Mouse (Mus musculus) heart, embryonic 10.5 days (tissue): Measurements from ENCODE around the gene Tbx4. TPM values are rescaled to one million over a fixed set of nuclear protein-coding genes. Genes with fewer than 3 reads are reported as not detected.
A peak's percentile ranks its signal among the peaks of the same experiment; 100 is the strongest.

Source experiments
- DNase-seq: peaks from one replicate; pipeline ENCODE4 v3.0.0-alpha.2; 2017; ENCODE audit warnings: low spot score
- H3K27ac ChIP-seq: fragments of 300-500 bp; sonication (generic); 2 replicates; pipeline ENCODE4 v1.5.1; 2016; ENCODE audit warnings: mild to moderate bottlenecking
- H3K27me3 ChIP-seq: fragments of 300-500 bp; sonication (generic); 2 replicates; pipeline ENCODE4 v1.6.1; 2016; ENCODE audit warnings: mild to moderate bottlenecking; ENCODE audit not compliant: poor library complexity, insufficient read depth, severe bottlenecking
- H3K36me3 ChIP-seq: fragments of 300-500 bp; sonication (generic); 2 replicates; pipeline ENCODE4 v1.6.1; 2016; ENCODE audit warnings: mild to moderate bottlenecking, moderate library complexity
- H3K4me1 ChIP-seq: fragments of 300-500 bp; sonication (generic); 2 replicates; pipeline ENCODE4 v1.6.1; 2016; ENCODE audit warnings: mild to moderate bottlenecking
- H3K4me3 ChIP-seq: fragments of 300-500 bp; sonication (generic); 2 replicates; pipeline ENCODE4 v1.5.1; 2016; ENCODE audit warnings: mild to moderate bottlenecking, moderate library complexity
- H3K9me3 ChIP-seq: fragments of 300-500 bp; sonication (generic); 2 replicates; pipeline ENCODE4 v1.6.1; 2016; ENCODE audit warnings: mild to moderate bottlenecking, moderate library complexity
- WGBS: fragments of 180-500 bp; shearing (Covaris S2); methylation state at CpG from one replicate; pipeline ENCODE4 v1.1.7; 2016; 5-methylcytosine and 5-hydroxymethylcytosine counted together
- polyA plus RNA-seq: library from polyadenylated mRNA; unstranded; fragments of >200 nt; fragmentation: Nextera tagmentation; extraction: Ambion mirVana; gene quantifications from 2 replicates; pipeline ENCODE4 v1.2.1, GENCODE M21; 2016

Tbx4 gene
- polyA plus RNA-seq, 1 experiment from 2014 or later: 4.1 TPM

- Histone ChIP-seq H3K4me1 (peaks cover 10% of the 10 kb centered on the region), H3K4me3 (no peak overlapping the region), H3K9me3 (no peaks in the 10 kb centered on the region), H3K27me3 (peaks cover 59% of the 10 kb centered on the region), H3K27ac (no peak overlapping the region), H3K36me3 (no peaks in the 10 kb centered on the region)
- DNase-seq: no peak
- 54% methylated on average over 4 of the region's 4 CpGs for WGBS
Measured at GRCm38 (mm10) chr11:85928106-85928505, 41.9 kb downstream of the Tbx4 start.

- Histone ChIP-seq H3K4me3 (no peak overlapping the region), H3K36me3 (no peaks in the 10 kb centered on the region), H3K27ac (no peak overlapping the region), H3K4me1 (peaks cover 10% of the 10 kb centered on the region), H3K27me3 (peaks cover 50% of the 10 kb centered on the region), H3K9me3 (no peaks in the 10 kb centered on the region)
- WGBS: 79% methylated on average over 6 of the region's 6 CpGs
- no peak for DNase-seq
Measured at GRCm38 (mm10) chr11:85929651-85930050, 43.4 kb downstream of the Tbx4 start.

- H3K36me3 ChIP-seq: no peaks in the 10 kb centered on the region
- WGBS: 29% methylated on average over 7 of the region's 7 CpGs
- peaks cover 9% of the 10 kb centered on the region for H3K4me1 ChIP-seq
- H3K27me3 ChIP-seq: peaks cover 11% of the 10 kb centered on the region; the same call in 1 of the 2 replicates
- H3K9me3 ChIP-seq: no peaks in the 10 kb centered on the region
- peak overlapping the region; percentile 83 for H3K27ac ChIP-seq
- DNase-seq: no peak
- H3K4me3 ChIP-seq: no peak overlapping the region
Measured at GRCm38 (mm10) chr11:85941785-85942570, 55.8 kb downstream of the Tbx4 start.

- Histone ChIP-seq H3K9me3 (no peaks in the 10 kb centered on the region), H3K27me3 (peaks cover 7% of the 10 kb centered on the region; the same call in 1 of the 2 replicates), H3K4me3 (no peak overlapping the region), H3K4me1 (no peaks in the 10 kb centered on the region), H3K36me3 (no peaks in the 10 kb centered on the region), H3K27ac (no peak overlapping the region)
- no peak for DNase-seq
- WGBS: 85% methylated on average over 10 of the region's 10 CpGs
Measured at GRCm38 (mm10) chr11:85948765-85949164, 62.5 kb downstream of the Tbx4 start.

GRCm38 (mm10) chr11:85949749-85950148 lies 63.5 kb downstream of the Tbx4 start:
- H3K4me1 ChIP-seq: no peaks in the 10 kb centered on the region
- H3K27me3 ChIP-seq: peaks cover 7% of the 10 kb centered on the region; the same call in 1 of the 2 replicates
- H3K9me3 ChIP-seq: no peaks in the 10 kb centered on the region
- H3K27ac ChIP-seq: no peak overlapping the region
- no peak for DNase-seq
- H3K4me3 ChIP-seq: no peak overlapping the region
- H3K36me3 ChIP-seq: no peaks in the 10 kb centered on the region
- WGBS: 74% methylated on average over 2 of the region's 2 CpGs

GRCm38 (mm10) chr11:85952538-85952937 lies 66.3 kb downstream of the Tbx4 start:
- Histone ChIP-seq H3K27ac (no peak overlapping the region), H3K36me3 (no peaks in the 10 kb centered on the region), H3K4me3 (no peak overlapping the region), H3K4me1 (no peaks in the 10 kb centered on the region), H3K9me3 (no peaks in the 10 kb centered on the region), H3K27me3 (no peaks in the 10 kb centered on the region)
- no peak for DNase-seq
- 86% methylated on average over 4 of the region's 4 CpGs for WGBS

- 0 out of 2 replicates have a peak, but pooled peaks cover 4% of the 10 kb centered on the region for H3K4me1 ChIP-seq
- no peaks in the 10 kb centered on the region for H3K9me3 ChIP-seq
- H3K4me3 ChIP-seq: no peak overlapping the region
- 79% methylated on average over 12 of the region's 12 CpGs for WGBS
- H3K27ac ChIP-seq: no peak overlapping the region
- no peaks in the 10 kb centered on the region for H3K27me3 ChIP-seq
- H3K36me3 ChIP-seq: no peaks in the 10 kb centered on the region
- DNase-seq: no peak
Measured at GRCm38 (mm10) chr11:85955611-85956010, 69.4 kb downstream of the Tbx4 start.

- Histone ChIP-seq H3K27ac (no peak overlapping the region), H3K4me3 (no peak overlapping the region), H3K27me3 (no peaks in the 10 kb centered on the region), H3K4me1 (0 out of 2 replicates have a peak, but pooled peaks cover 4% of the 10 kb centered on the region), H3K9me3 (no peaks in the 10 kb centered on the region), H3K36me3 (no peaks in the 10 kb centered on the region)
- DNase-seq: no peak
- 68% methylated on average over 10 of the region's 10 CpGs for WGBS
Measured at GRCm38 (mm10) chr11:85956422-85956821, 70.2 kb downstream of the Tbx4 start.

- Histone ChIP-seq H3K27me3 (no peaks in the 10 kb centered on the region), H3K9me3 (no peaks in the 10 kb centered on the region), H3K27ac (no peak overlapping the region), H3K4me1 (0 out of 2 replicates have a peak, but pooled peaks cover 4% of the 10 kb centered on the region), H3K4me3 (no peak overlapping the region), H3K36me3 (no peaks in the 10 kb centered on the region)
- no peak for DNase-seq
- 80% methylated on average over 6 of the region's 6 CpGs for whole genome bisulfite sequencing
Measured at GRCm38 (mm10) chr11:85956950-85957778, 70.9 kb downstream of the Tbx4 start.

GRCm38 (mm10) chr11:85959837-85960236 lies 73.6 kb downstream of the Tbx4 start:
- H3K36me3 ChIP-seq: no peaks in the 10 kb centered on the region
- H3K4me1 ChIP-seq: 0 out of 2 replicates have a peak, but pooled peaks cover 4% of the 10 kb centered on the region
- DNase-seq: no peak
- no peaks in the 10 kb centered on the region for H3K27me3 ChIP-seq
- H3K9me3 ChIP-seq: no peaks in the 10 kb centered on the region
- 63% methylated on average over 5 of the region's 5 CpGs for WGBS
- no peak overlapping the region for H3K27ac ChIP-seq
- no peak overlapping the region for H3K4me3 ChIP-seq

GRCm38 (mm10) chr11:85960273-85960672 lies 74.1 kb downstream of the Tbx4 start:
- no peaks in the 10 kb centered on the region for H3K36me3 ChIP-seq
- H3K9me3 ChIP-seq: no peaks in the 10 kb centered on the region
- no peak overlapping the region for H3K4me3 ChIP-seq
- H3K4me1 ChIP-seq: 0 out of 2 replicates have a peak, but pooled peaks cover 4% of the 10 kb centered on the region
- 58% methylated on average over 6 of the region's 6 CpGs for WGBS
- H3K27me3 ChIP-seq: no peaks in the 10 kb centered on the region
- DNase-seq: no peak
- no peak overlapping the region for H3K27ac ChIP-seq

GRCm38 (mm10) chr11:85961498-85961897 lies 75.3 kb downstream of the Tbx4 start:
- no peak overlapping the region for H3K27ac ChIP-seq

More at GRCm38 (mm10) chr11:85961498-85961897, 75.3 kb downstream of the Tbx4 start:
- H3K27me3 ChIP-seq: no peaks in the 10 kb centered on the region
- DNase-seq: no peak
- 68% methylated on average over 9 of the region's 9 CpGs for WGBS
- H3K36me3 ChIP-seq: no peaks in the 10 kb centered on the region
- no peak overlapping the region for H3K4me3 ChIP-seq
- H3K4me1 ChIP-seq: 0 out of 2 replicates have a peak, but pooled peaks cover 4% of the 10 kb centered on the region
- H3K9me3 ChIP-seq: no peaks in the 10 kb centered on the region
